Mouse (Mus musculus): ENCODE data around the gene Xpo6. TPM values are rescaled to one million over a fixed set of nuclear protein-coding genes. Genes with fewer than 3 reads are reported as not detected.

Xpo6 gene
- total RNA-seq, 2 experiments from 2014 or later: 21.9 to 66.2 TPM

Other genes starting within 250 kb of the Xpo6 start
- gene Gsg1l, start 118.1 kb downstream of the Xpo6 start, total RNA-seq (2015; ENCODE audit: low replicate concordance): not detected in 2 replicates
- not detected in 2 replicates for gene Gsg1l, start 118.1 kb downstream of the Xpo6 start, total RNA-seq (2017; ENCODE audit: low replicate concordance)
- 2.5 and 5.0 TPM in 2 replicates for gene Sbk1, start 72.1 kb upstream of the Xpo6 start, total RNA-seq (2015; ENCODE audit: low replicate concordance)
- gene Sbk1, start 72.1 kb upstream of the Xpo6 start, total RNA-seq (2017; ENCODE audit: low replicate concordance): 3.4 and 4.0 TPM in 2 replicates
- gene Lat, start 169.1 kb upstream of the Xpo6 start, total RNA-seq (2015; ENCODE audit: low replicate concordance): 13.4 and 22.7 TPM in 2 replicates
- gene Lat, start 169.1 kb upstream of the Xpo6 start, total RNA-seq (2017; ENCODE audit: low replicate concordance): 1.7 and 3.5 TPM in 2 replicates
- gene Spns1, start 176.9 kb upstream of the Xpo6 start, total RNA-seq (2015; ENCODE audit: low replicate concordance): 7.6 and 8.0 TPM in 2 replicates
- gene Spns1, start 176.9 kb upstream of the Xpo6 start, total RNA-seq (2017; ENCODE audit: low replicate concordance): 3.1 and 5.8 TPM in 2 replicates
- gene Nfatc2ip, start 196.2 kb upstream of the Xpo6 start, total RNA-seq (2015; ENCODE audit: low replicate concordance): 7.6 and 10.1 TPM in 2 replicates
- gene Nfatc2ip, start 196.2 kb upstream of the Xpo6 start, total RNA-seq (2017; ENCODE audit: low replicate concordance): 21.7 and 22.7 TPM in 2 replicates
- gene Cd19, start 214.4 kb upstream of the Xpo6 start, total RNA-seq (2015; ENCODE audit: low replicate concordance): 18.4 and 35.2 TPM in 2 replicates
- gene Cd19, start 214.4 kb upstream of the Xpo6 start, total RNA-seq (2017; ENCODE audit: low replicate concordance): 11.2 and 18.8 TPM in 2 replicates
- 4.3 and 8.0 TPM in 2 replicates for gene Rabep2, start 228.3 kb upstream of the Xpo6 start, total RNA-seq (2015; ENCODE audit: low replicate concordance)
- gene Rabep2, start 228.3 kb upstream of the Xpo6 start, total RNA-seq (2017; ENCODE audit: low replicate concordance): 1.4 and 7.2 TPM in 2 replicates